Mouse (Mus musculus) frontal cortex, postnatal 14 days (tissue): ENCODE measurements around the gene Lamc2.
"Not testable (repeated sequence)": the region's sequence is repeated elsewhere in the genome, so short reads cannot be mapped to it uniquely, and the experiment has no call there.

Experiments
- DNase-seq, 2 experiments: peaks; one replicate each; pipeline ENCODE4 v3.0.0; 2022; ENCODE audit warnings: low spot score in 2 of 2

Lamc2 gene

GRCm38 (mm10) chr1:153095826-153096727 lies 90.2 kb downstream of the Lamc2 start:
- no peak for DNase-seq

- no peak for DNase-seq
These were observed 90.9 kb downstream of the Lamc2 start for GRCm38 (mm10) chr1:153095328-153095727.

- no peak for DNase-seq
These were observed 91.8 kb downstream of the Lamc2 start for GRCm38 (mm10) chr1:153094226-153095076.

GRCm38 (mm10) chr1:153093581-153093980 lies 92.7 kb downstream of the Lamc2 start:
- no peak for DNase-seq

GRCm38 (mm10) chr1:153093172-153093571 lies 93.1 kb downstream of the Lamc2 start:
- no peak for DNase-seq

GRCm38 (mm10) chr1:153092237-153092975 lies 93.8 kb downstream of the Lamc2 start:
- peak; percentile 52 to 70 for DNase-seq

- no peak for DNase-seq
These were observed 94.6 kb downstream of the Lamc2 start for GRCm38 (mm10) chr1:153091438-153092236.

- DNase-seq, result no peak
These were observed 95.4 kb downstream of the Lamc2 start for GRCm38 (mm10) chr1:153090807-153091206.

GRCm38 (mm10) chr1:153090081-153090480 lies 96.2 kb downstream of the Lamc2 start:
- no peak for DNase-seq

GRCm38 (mm10) chr1:153087771-153088170 lies 98.5 kb downstream of the Lamc2 start:
- no peak for DNase-seq

- DNase-seq, result no peak
These were observed 101.0 kb downstream of the Lamc2 start for GRCm38 (mm10) chr1:153085198-153085597.

GRCm38 (mm10) chr1:153084191-153084590 lies 102.1 kb downstream of the Lamc2 start:
- DNase-seq, result no peak

GRCm38 (mm10) chr1:153083233-153083632 lies 103.0 kb downstream of the Lamc2 start:
- not testable (repeated sequence) for DNase-seq

- no peak for DNase-seq
These were observed 110.3 kb downstream of the Lamc2 start for GRCm38 (mm10) chr1:153075955-153076354.

- DNase-seq, result no peak
These were observed 111.0 kb downstream of the Lamc2 start for GRCm38 (mm10) chr1:153075087-153075736.

GRCm38 (mm10) chr1:153073441-153073840 lies 112.8 kb downstream of the Lamc2 start:
- no peak for DNase-seq
